Mouse (Mus musculus): ENCODE measurements around the gene Abca8a.

DNA sequence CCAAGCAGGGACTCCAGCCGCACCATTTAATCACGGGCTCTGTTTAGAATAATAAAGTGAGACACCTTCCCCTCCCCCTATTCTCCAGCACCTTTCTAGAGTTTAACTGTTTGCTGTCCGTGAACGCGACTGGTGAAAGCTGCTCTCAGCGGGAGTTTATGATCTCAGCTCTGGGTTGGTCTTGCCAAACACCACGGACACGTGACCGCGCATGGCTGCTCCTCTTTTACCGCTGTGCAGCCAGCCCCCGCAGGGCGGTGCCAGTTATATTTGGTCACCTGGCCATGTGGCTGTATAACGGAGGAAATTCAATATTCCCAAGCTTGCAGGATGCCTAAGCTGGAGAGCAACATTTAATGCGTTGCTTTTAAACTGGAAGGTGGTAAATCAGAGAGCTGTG is 100.2 kb downstream of the Abca8a start, which contains the start of gene Abca8b:
- peak; percentile 15; the same call in 1 of the 2 replicates for TF ChIP-seq POLR2A (IDR thresholded peaks at IDR 0.05; ENCODE audit: insufficient read depth, low read depth, low read length)
- TF ChIP-seq CTCF (IDR thresholded peaks at IDR 0.05; ENCODE audit: insufficient read depth, low read depth, low read length): no peak

Data from olfactory bulb, adult 2 months (tissue).